Mouse (Mus musculus) testis, adult 2 months (tissue): Measurements from ENCODE around the gene Sirt1. TPM values are rescaled to one million over a fixed set of nuclear protein-coding genes. Genes with fewer than 3 reads are reported as not detected.

ENCODE experiments used
- H3K27ac ChIP-seq: fragments of 200-500 bp; 2 replicates; pipeline ENCODE4 v1.5.1; 2012; ENCODE audit warnings: low read depth, low read length; ENCODE audit not compliant: control insufficient read depth, insufficient read depth
- H3K27me3 ChIP-seq: fragments of 200-500 bp; 2 replicates; pipeline ENCODE4 v1.6.1; 2012; ENCODE audit warnings: mild to moderate bottlenecking, low read length, moderate library complexity; ENCODE audit not compliant: control insufficient read depth, insufficient read depth
- H3K36me3 ChIP-seq: fragments of 200-500 bp; 2 replicates; pipeline ENCODE4 v1.6.1; 2012; ENCODE audit warnings: mild to moderate bottlenecking, low read length; ENCODE audit not compliant: control insufficient read depth, insufficient read depth
- H3K4me1 ChIP-seq: fragments of 200-500 bp; 2 replicates; pipeline ENCODE4 v1.6.1; 2012; ENCODE audit warnings: low read length; ENCODE audit not compliant: control insufficient read depth, insufficient read depth
- H3K4me3 ChIP-seq: fragments of 200-500 bp; 2 replicates; pipeline ENCODE4 v1.5.1; 2012; ENCODE audit warnings: low read depth, mild to moderate bottlenecking, low read length, moderate library complexity, mixed read lengths; ENCODE audit not compliant: control insufficient read depth
- CTCF ChIP-seq: fragments of 200-500 bp; IDR thresholded peaks from 2 replicates; pipeline ENCODE4 v1.5.1; 2012; ENCODE audit warnings: low read depth, mild to moderate bottlenecking, inconsistent platforms, low read length, moderate library complexity; ENCODE audit not compliant: control insufficient read depth, insufficient read depth, insufficient replicate concordance
- POLR2A ChIP-seq: fragments of 200-500 bp; IDR thresholded peaks from 2 replicates; pipeline ENCODE4 v1.6.1; 2012; ENCODE audit warnings: low read depth, mild to moderate bottlenecking, inconsistent platforms, low read length, moderate library complexity; ENCODE audit not compliant: control insufficient read depth
- polyA plus RNA-seq: library from polyadenylated mRNA; depleted of rRNA; stranded (reverse); fragments of >200 nt; gene quantifications from 2 replicates; pipeline ENCODE4 v1.2.3, GENCODE M21; 2012; rRNA removed

The Sirt1 gene
- 5.8 and 7.0 TPM in 2 replicates for polyA plus RNA-seq

GRCm38 (mm10) chr10:63381498-63382280 lies at the start of gene Sirt1:
Sirt1 (minus strand) TSS chr10:63381704.
- Histone ChIP-seq H3K27ac (peak within 1 kb of the TSS; percentile 84), H3K36me3 (no peaks in the 10 kb centered on the region), H3K27me3 (no peaks in the 10 kb centered on the region), H3K4me3 (peak within 1 kb of the TSS; percentile 84), H3K4me1 (peaks cover 10% of the 10 kb centered on the region)
- TF ChIP-seq CTCF (0 out of 2 replicates have a peak, but pooled peaks have one; percentile 1), POLR2A (peak; percentile 69; the same call in 1 of the 2 replicates)

GRCm38 (mm10) chr10:63429785-63430305 lies 48.3 kb upstream of the Sirt1 start, which contains the start of gene Ctnna3:
Ctnna3 (plus strand) TSS chr10:63430098.
- peaks cover 11% of the 10 kb centered on the region for H3K4me1 ChIP-seq
- H3K4me3 ChIP-seq: peak within 1 kb of the TSS; percentile 93
- TF ChIP-seq CTCF (no peak), POLR2A (peak; percentile 63)
- H3K27ac ChIP-seq: peak within 1 kb of the TSS; percentile 94
- no peaks in the 10 kb centered on the region for H3K27me3 ChIP-seq
- no peaks in the 10 kb centered on the region for H3K36me3 ChIP-seq

- no peak; the same call in 1 of the 2 replicates for TF ChIP-seq POLR2A
- TF ChIP-seq CTCF: no peak
- H3K27me3 ChIP-seq: no peaks in the 10 kb centered on the region
- H3K27ac ChIP-seq: peak overlapping the region; percentile 94
Observed at GRCm38 (mm10) chr10:63429380-63429779, 47.9 kb upstream of the Sirt1 start.

GRCm38 (mm10) chr10:63429023-63429340 lies 47.5 kb upstream of the Sirt1 start:
- Histone ChIP-seq H3K27ac (peak overlapping the region; percentile 81), H3K4me1 (peaks cover 11% of the 10 kb centered on the region), H3K36me3 (no peaks in the 10 kb centered on the region), H3K27me3 (no peaks in the 10 kb centered on the region), H3K4me3 (peak overlapping the region; percentile 93)
- no peak for TF ChIP-seq POLR2A
- no peak for TF ChIP-seq CTCF

More at GRCm38 (mm10) chr10:63429380-63429779, 47.9 kb upstream of the Sirt1 start:
- H3K4me3 ChIP-seq: peak overlapping the region; percentile 93
- peaks cover 11% of the 10 kb centered on the region for H3K4me1 ChIP-seq
- H3K36me3 ChIP-seq: no peaks in the 10 kb centered on the region

GRCm38 (mm10) chr10:63428243-63429022 lies 46.9 kb upstream of the Sirt1 start:
- TF ChIP-seq CTCF (no peak), POLR2A (0 out of 2 replicates have a peak, but pooled peaks have one; percentile 12)
- H3K27me3 ChIP-seq: no peaks in the 10 kb centered on the region
- peak overlapping the region; percentile 93 for H3K4me3 ChIP-seq
- H3K4me1 ChIP-seq: peaks cover 11% of the 10 kb centered on the region
- no peaks in the 10 kb centered on the region for H3K36me3 ChIP-seq
- peak overlapping the region; percentile 81 for H3K27ac ChIP-seq

GRCm38 (mm10) chr10:63427146-63427545 lies 45.6 kb upstream of the Sirt1 start:
- Histone ChIP-seq H3K4me3 (peak overlapping the region; percentile 43; the same call in 1 of the 2 replicates), H3K4me1 (peaks cover 11% of the 10 kb centered on the region)

GRCm38 (mm10) chr10:63424475-63424814 lies 42.9 kb upstream of the Sirt1 start:
- TF ChIP-seq POLR2A (no peak), CTCF (no peak)
- Histone ChIP-seq H3K4me1 (peaks cover 4% of the 10 kb centered on the region), H3K27me3 (no peaks in the 10 kb centered on the region), H3K27ac (no peak overlapping the region), H3K36me3 (no peaks in the 10 kb centered on the region), H3K4me3 (no peak overlapping the region)

More at GRCm38 (mm10) chr10:63427146-63427545, 45.6 kb upstream of the Sirt1 start:
- H3K27ac ChIP-seq: peak overlapping the region; percentile 32; the same call in 1 of the 2 replicates
- no peaks in the 10 kb centered on the region for H3K36me3 ChIP-seq
- H3K27me3 ChIP-seq: no peaks in the 10 kb centered on the region
- no peak for TF ChIP-seq CTCF
- TF ChIP-seq POLR2A: no peak
